Mouse (Mus musculus): ENCODE measurements around the gene Slc19a2. TPM values are rescaled to one million over a fixed set of nuclear protein-coding genes. Genes with fewer than 3 reads are reported as not detected.

Gene Slc19a2
- polyA plus RNA-seq, 1 experiment, result not detected

DNA sequence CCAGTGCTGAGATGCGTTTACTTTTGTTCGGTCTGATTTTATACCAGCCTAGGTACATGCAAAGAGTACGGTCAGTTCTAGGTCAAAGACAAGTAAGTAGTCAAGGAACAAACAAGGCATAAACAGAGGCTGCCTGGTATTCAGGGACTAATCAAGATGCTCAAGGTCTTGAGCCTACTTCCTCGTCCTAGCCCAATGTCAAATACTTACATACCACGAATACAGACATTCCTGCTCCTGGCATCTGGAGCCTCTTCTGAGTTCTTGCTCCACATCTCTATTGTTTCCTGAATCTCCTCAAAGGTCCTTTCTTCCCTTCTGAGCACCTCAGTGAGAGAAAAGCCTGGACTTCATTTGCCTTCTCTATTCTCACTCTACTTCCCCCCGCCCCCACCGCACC, 22.1 kb downstream of the Slc19a2 start:
- no peak overlapping the region for H3K27ac ChIP-seq (ENCODE audit: insufficient read depth, low read depth, low read length)
- TF ChIP-seq CTCF (IDR thresholded peaks at IDR 0.05; ENCODE audit: insufficient read depth, low read depth, low read length) (no peak), POLR2A (IDR thresholded peaks at IDR 0.05; ENCODE audit: insufficient read depth, low read depth, low read length) (no peak)
- 91% methylated on average over 7 of the region's 7 CpGs for WGBS
- H3K4me3 ChIP-seq (ENCODE audit: insufficient read depth, low read depth, low read length), result no peak overlapping the region
- H3K4me1 ChIP-seq (ENCODE audit: control insufficient read depth, insufficient read depth, low read length), result peaks cover 4% of the 10 kb centered on the region; the same call in 1 of the 2 replicates

- Histone ChIP-seq H3K4me3 (ENCODE audit: insufficient read depth, low read depth, low read length) (no peak overlapping the region), H3K4me1 (ENCODE audit: control insufficient read depth, insufficient read depth, low read length) (no peaks in the 10 kb centered on the region), H3K27ac (ENCODE audit: insufficient read depth, low read depth, low read length) (no peak overlapping the region)
- TF ChIP-seq POLR2A (IDR thresholded peaks at IDR 0.05; ENCODE audit: insufficient read depth, low read depth, low read length) (no peak), CTCF (IDR thresholded peaks at IDR 0.05; ENCODE audit: insufficient read depth, low read depth, low read length) (no peak)
- WGBS, result 79% methylated on average over 6 of the region's 6 CpGs
Observed at GRCm38 (mm10) chr1:164273659-164274058, 24.8 kb downstream of the Slc19a2 start.

GRCm38 (mm10) chr1:164275455-164275954, 26.7 kb downstream of the Slc19a2 start, which contains the start of gene Ccdc181:
Gene Ccdc181 (plus strand): TSS chr1:164275585.
- under 1% methylated on average over 31 of the region's 31 CpGs for WGBS
- H3K27ac ChIP-seq (ENCODE audit: insufficient read depth, low read depth, low read length), result peak within 1 kb of the TSS; percentile 94
- peak within 1 kb of the TSS; percentile 75 for H3K4me3 ChIP-seq (ENCODE audit: insufficient read depth, low read depth, low read length)
- TF ChIP-seq POLR2A (IDR thresholded peaks at IDR 0.05; ENCODE audit: insufficient read depth, low read depth, low read length), result peak; percentile 86
- TF ChIP-seq CTCF (IDR thresholded peaks at IDR 0.05; ENCODE audit: insufficient read depth, low read depth, low read length), result no peak
- H3K4me1 ChIP-seq (ENCODE audit: control insufficient read depth, insufficient read depth, low read length), result no peaks in the 10 kb centered on the region

DNA sequence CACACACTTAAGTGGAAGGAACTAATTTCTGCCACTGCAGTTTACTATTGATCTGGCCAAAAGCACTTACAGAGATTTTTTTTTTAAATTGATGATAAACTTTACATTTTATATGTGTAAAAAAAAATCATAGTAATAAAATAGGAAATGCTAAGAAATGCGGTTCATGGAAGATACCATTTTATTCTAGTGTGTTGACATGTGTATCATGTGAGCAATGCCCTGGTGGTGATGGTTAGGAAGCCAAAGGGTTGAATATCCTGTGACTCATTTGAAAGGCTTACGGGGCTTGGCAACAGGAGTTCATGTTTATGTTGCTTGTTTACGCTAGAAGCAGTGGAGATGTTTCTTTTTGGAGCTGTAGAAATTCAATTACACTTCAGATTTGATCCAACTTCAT, 27.7 kb downstream of the Slc19a2 start:
- Histone ChIP-seq H3K4me1 (ENCODE audit: control insufficient read depth, insufficient read depth, low read length) (no peaks in the 10 kb centered on the region), H3K4me3 (ENCODE audit: insufficient read depth, low read depth, low read length) (no peak overlapping the region), H3K27ac (ENCODE audit: insufficient read depth, low read depth, low read length) (no peak overlapping the region)
- TF ChIP-seq CTCF (IDR thresholded peaks at IDR 0.05; ENCODE audit: insufficient read depth, low read depth, low read length) (no peak), POLR2A (IDR thresholded peaks at IDR 0.05; ENCODE audit: insufficient read depth, low read depth, low read length) (no peak)
- 64% methylated on average over 3 of the region's 3 CpGs for WGBS

DNA sequence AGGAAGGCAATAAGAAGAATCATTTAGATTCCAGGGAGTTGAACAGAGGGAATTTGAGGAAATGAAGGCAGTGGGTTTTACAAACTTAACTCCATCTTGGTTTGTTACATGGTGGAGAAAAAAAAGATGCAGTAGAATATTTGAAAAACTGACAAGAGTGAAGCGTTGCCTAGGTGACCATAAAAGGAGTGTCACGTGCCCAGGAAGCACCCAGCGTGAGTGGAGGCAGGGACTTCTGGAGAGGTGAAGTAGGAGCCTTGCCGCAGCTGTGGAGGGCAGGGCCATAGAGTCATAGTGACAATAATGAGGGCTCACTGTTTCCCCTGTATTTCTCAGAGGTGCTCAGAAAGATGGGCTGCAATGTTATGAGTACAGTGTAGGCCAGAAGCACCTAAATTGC, 30.5 kb downstream of the Slc19a2 start:
- no peaks in the 10 kb centered on the region for H3K4me1 ChIP-seq (ENCODE audit: control insufficient read depth, insufficient read depth, low read length)
- no peak for TF ChIP-seq POLR2A (IDR thresholded peaks at IDR 0.05; ENCODE audit: insufficient read depth, low read depth, low read length)
- no peak for TF ChIP-seq CTCF (IDR thresholded peaks at IDR 0.05; ENCODE audit: insufficient read depth, low read depth, low read length)
- WGBS, result 79% methylated on average over 4 of the region's 4 CpGs
- H3K27ac ChIP-seq (ENCODE audit: insufficient read depth, low read depth, low read length), result no peak overlapping the region
- H3K4me3 ChIP-seq (ENCODE audit: insufficient read depth, low read depth, low read length), result no peak overlapping the region

GRCm38 (mm10) chr1:164284007-164284406, 35.2 kb downstream of the Slc19a2 start:
- H3K4me3 ChIP-seq (ENCODE audit: insufficient read depth, low read depth, low read length), result no peak overlapping the region
- WGBS, result 91% methylated on average over 3 of the region's 3 CpGs
- H3K27ac ChIP-seq (ENCODE audit: insufficient read depth, low read depth, low read length), result no peak overlapping the region
- no peaks in the 10 kb centered on the region for H3K4me1 ChIP-seq (ENCODE audit: control insufficient read depth, insufficient read depth, low read length)
- TF ChIP-seq POLR2A (IDR thresholded peaks at IDR 0.05; ENCODE audit: insufficient read depth, low read depth, low read length) (no peak), CTCF (IDR thresholded peaks at IDR 0.05; ENCODE audit: insufficient read depth, low read depth, low read length) (no peak)

DNA sequence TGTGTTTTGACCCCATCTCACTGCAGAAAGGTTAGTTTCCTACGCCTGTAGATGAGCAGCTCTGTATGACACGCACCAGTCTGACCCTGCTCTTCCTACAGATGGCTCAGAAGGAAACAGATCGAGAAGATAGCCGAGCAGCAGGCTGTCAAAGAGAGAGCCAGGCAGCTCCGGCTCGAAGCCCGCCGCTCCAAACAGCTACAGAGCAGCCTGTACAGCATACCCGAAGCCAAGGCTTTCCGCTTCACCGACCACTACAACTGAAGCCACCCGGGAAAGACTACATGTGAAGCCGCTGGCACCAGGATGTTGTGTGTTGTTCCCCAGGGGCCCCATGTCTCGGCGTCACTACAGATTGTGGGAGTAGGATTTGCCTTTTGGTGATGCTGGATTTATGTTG, 38.6 kb downstream of the Slc19a2 start:
- no peak overlapping the region for H3K27ac ChIP-seq (ENCODE audit: insufficient read depth, low read depth, low read length)
- WGBS, result 46% methylated on average over 15 of the region's 15 CpGs
- H3K4me3 ChIP-seq (ENCODE audit: insufficient read depth, low read depth, low read length), result no peak overlapping the region
- no peak for TF ChIP-seq POLR2A (IDR thresholded peaks at IDR 0.05; ENCODE audit: insufficient read depth, low read depth, low read length)
- no peak for TF ChIP-seq CTCF (IDR thresholded peaks at IDR 0.05; ENCODE audit: insufficient read depth, low read depth, low read length)
- no peaks in the 10 kb centered on the region for H3K4me1 ChIP-seq (ENCODE audit: control insufficient read depth, insufficient read depth, low read length)

DNA sequence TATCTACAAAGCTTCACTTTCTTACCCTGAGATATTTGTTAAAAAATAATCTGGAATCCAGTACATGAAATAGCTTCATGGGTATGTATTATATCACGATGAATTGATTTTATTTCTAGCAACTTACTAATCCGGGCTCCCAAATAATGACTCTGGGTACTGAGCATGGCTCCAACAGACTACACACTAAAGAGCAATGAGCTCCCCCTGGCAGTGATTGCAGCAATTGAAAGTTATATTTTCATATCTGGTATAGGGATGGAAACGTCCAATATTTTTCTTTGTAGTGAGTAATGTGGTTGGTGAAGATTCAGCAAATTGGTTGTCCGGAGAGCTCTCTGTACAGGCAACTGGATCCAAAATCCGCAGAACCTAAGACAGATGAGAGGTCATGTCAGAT, 43.2 kb downstream of the Slc19a2 start:
- WGBS, result 84% methylated on average over 5 of the region's 5 CpGs

GRCm38 (mm10) chr1:164294071-164294470, 45.2 kb downstream of the Slc19a2 start:
- Histone ChIP-seq H3K4me3 (ENCODE audit: insufficient read depth, low read depth, low read length) (no peak overlapping the region), H3K27ac (ENCODE audit: insufficient read depth, low read depth, low read length) (no peak overlapping the region), H3K4me1 (ENCODE audit: control insufficient read depth, insufficient read depth, low read length) (no peaks in the 10 kb centered on the region)
- TF ChIP-seq CTCF (IDR thresholded peaks at IDR 0.05; ENCODE audit: insufficient read depth, low read depth, low read length) (no peak), POLR2A (IDR thresholded peaks at IDR 0.05; ENCODE audit: insufficient read depth, low read depth, low read length) (no peak)
- WGBS, result 95% methylated on average over 6 of the region's 6 CpGs

More for the DNA sequence above, 43.2 kb downstream of the Slc19a2 start:
- H3K4me3 ChIP-seq (ENCODE audit: insufficient read depth, low read depth, low read length), result no peak overlapping the region
- no peak for TF ChIP-seq CTCF (IDR thresholded peaks at IDR 0.05; ENCODE audit: insufficient read depth, low read depth, low read length)
- TF ChIP-seq POLR2A (IDR thresholded peaks at IDR 0.05; ENCODE audit: insufficient read depth, low read depth, low read length), result no peak
- H3K4me1 ChIP-seq (ENCODE audit: control insufficient read depth, insufficient read depth, low read length), result no peaks in the 10 kb centered on the region
- no peak overlapping the region for H3K27ac ChIP-seq (ENCODE audit: insufficient read depth, low read depth, low read length)

GRCm38 (mm10) chr1:164296473-164296872, 47.6 kb downstream of the Slc19a2 start:
- no peak overlapping the region for H3K27ac ChIP-seq (ENCODE audit: insufficient read depth, low read depth, low read length)
- H3K4me1 ChIP-seq (ENCODE audit: control insufficient read depth, insufficient read depth, low read length), result no peaks in the 10 kb centered on the region
- H3K4me3 ChIP-seq (ENCODE audit: insufficient read depth, low read depth, low read length), result no peak overlapping the region
- 91% methylated on average over 4 of the region's 5 CpGs for WGBS
- TF ChIP-seq POLR2A (IDR thresholded peaks at IDR 0.05; ENCODE audit: insufficient read depth, low read depth, low read length) (no peak), CTCF (IDR thresholded peaks at IDR 0.05; ENCODE audit: insufficient read depth, low read depth, low read length) (no peak)
